Mouse (Mus musculus) stomach, embryonic 15.5 days (tissue): ENCODE data around the gene Grin1. TPM values are rescaled to one million over a fixed set of nuclear protein-coding genes. Genes with fewer than 3 reads are reported as not detected.

ENCODE experiments used
- ATAC-seq: fragments of 200-750 bp; cut with Nextera tagmentation; 2 replicates; pipeline ENCODE4 v1.8.0; 2017; ENCODE audit warnings: low read depth, moderate number of reproducible peaks, moderate TSS enrichment; ENCODE audit not compliant: insufficient read depth, low FRiP score
- H3K27ac ChIP-seq: fragments of 300-500 bp; sonication (generic); 2 replicates; pipeline ENCODE4 v1.5.1; 2015; ENCODE audit warnings: mild to moderate bottlenecking, inconsistent platforms
- H3K27me3 ChIP-seq: fragments of 300-500 bp; sonication (generic); replicated peaks from 2 replicates; pipeline ENCODE4 v1.6.1; 2015; ENCODE audit warnings: inconsistent platforms
- H3K36me3 ChIP-seq: fragments of 300-500 bp; sonication (generic); 2 replicates; pipeline ENCODE4 v1.6.1; 2015; ENCODE audit warnings: inconsistent platforms
- H3K4me1 ChIP-seq: fragments of 300-500 bp; sonication (generic); 2 replicates; pipeline ENCODE4 v1.6.1; 2015; ENCODE audit warnings: inconsistent platforms
- H3K4me2 ChIP-seq: fragments of 300-500 bp; sonication (generic); 2 replicates; pipeline ENCODE4 v1.6.1; 2015; ENCODE audit warnings: mild to moderate bottlenecking, inconsistent platforms
- H3K4me3 ChIP-seq: fragments of 300-500 bp; sonication (generic); replicated peaks from 2 replicates; pipeline ENCODE4 v1.5.1; 2015; ENCODE audit warnings: inconsistent platforms
- H3K9ac ChIP-seq: fragments of 300-500 bp; sonication (generic); 2 replicates; pipeline ENCODE4 v1.6.1; 2015; ENCODE audit warnings: inconsistent platforms
- H3K9me3 ChIP-seq: fragments of 300-500 bp; sonication (generic); 2 replicates; pipeline ENCODE4 v1.6.1; 2016; ENCODE audit warnings: inconsistent platforms
- WGBS: fragments of 180-500 bp; shearing (Covaris S2); methylation state at CpG from one replicate; pipeline ENCODE4 v1.1.7; 2015; 5-methylcytosine and 5-hydroxymethylcytosine counted together
- polyA plus RNA-seq: library from polyadenylated mRNA; unstranded; fragments of >200 nt; fragmentation: Nextera tagmentation; extraction: Ambion mirVana; gene quantifications from 2 replicates; pipeline ENCODE4 v1.2.1, GENCODE M21; 2015

Grin1 gene
- polyA plus RNA-seq, 1 experiment from 2014 or later = 1.9 TPM

GRCm38 (mm10) chr2:25310969-25311368 lies 8.0 kb downstream of the Grin1 start:
- 1% methylated on average over 22 of the region's 22 CpGs for WGBS

GRCm38 (mm10) chr2:25310180-25310579 lies 8.8 kb downstream of the Grin1 start:
- H3K27me3 ChIP-seq = peaks cover 70% of the 10 kb centered on the region
- H3K4me3 ChIP-seq = no peak overlapping the region
- WGBS = 50% methylated on average over 10 of the region's 10 CpGs
- H3K4me1 ChIP-seq = peaks cover 3% of the 10 kb centered on the region; the same call in 1 of the 2 replicates
- H3K9me3 ChIP-seq = no peaks in the 10 kb centered on the region
- ATAC-seq = no peak
- H3K36me3 ChIP-seq = no peaks in the 10 kb centered on the region
- H3K27ac ChIP-seq = no peak overlapping the region
- H3K9ac ChIP-seq = no peak overlapping the region
- H3K4me2 ChIP-seq = no peak overlapping the region

More at GRCm38 (mm10) chr2:25310969-25311368, 8.0 kb downstream of the Grin1 start:
- no peaks in the 10 kb centered on the region for H3K9me3 ChIP-seq
- H3K9ac ChIP-seq = no peak overlapping the region
- H3K4me1 ChIP-seq = no peaks in the 10 kb centered on the region
- H3K36me3 ChIP-seq = no peaks in the 10 kb centered on the region
- H3K27ac ChIP-seq = no peak overlapping the region
- H3K4me2 ChIP-seq = peak overlapping the region; percentile 39
- peaks cover 65% of the 10 kb centered on the region for H3K27me3 ChIP-seq
- no peak for ATAC-seq
- 0 out of 2 replicates have a peak overlapping the region, but pooled peaks have one; percentile 11 for H3K4me3 ChIP-seq

- no peaks in the 10 kb centered on the region for H3K9me3 ChIP-seq
- 51% methylated on average over 14 of the region's 14 CpGs for WGBS
- H3K36me3 ChIP-seq = no peaks in the 10 kb centered on the region
- peak overlapping the region; percentile 95 for H3K4me2 ChIP-seq
- ATAC-seq = no peak
- H3K27me3 ChIP-seq = peaks cover 54% of the 10 kb centered on the region
- peaks cover 10% of the 10 kb centered on the region; the same call in 1 of the 2 replicates for H3K4me1 ChIP-seq
- H3K9ac ChIP-seq = 0 out of 2 replicates have a peak overlapping the region, but pooled peaks have one; percentile 7
- no peak overlapping the region for H3K27ac ChIP-seq
- peak overlapping the region; percentile 45 for H3K4me3 ChIP-seq
Observed at GRCm38 (mm10) chr2:25305587-25306359, 13.2 kb downstream of the Grin1 start.

GRCm38 (mm10) chr2:25304657-25305541 lies 14.1 kb downstream of the Grin1 start:
- WGBS = 2% methylated on average over 40 of the region's 45 CpGs
- peak overlapping the region; percentile 45 for H3K4me3 ChIP-seq
- peaks cover 10% of the 10 kb centered on the region; the same call in 1 of the 2 replicates for H3K4me1 ChIP-seq
- no peaks in the 10 kb centered on the region for H3K9me3 ChIP-seq
- H3K4me2 ChIP-seq = peak overlapping the region; percentile 95
- H3K27me3 ChIP-seq = peaks cover 48% of the 10 kb centered on the region
- 0 out of 2 replicates have a peak overlapping the region, but pooled peaks have one; percentile 7 for H3K9ac ChIP-seq
- H3K27ac ChIP-seq = no peak overlapping the region
- H3K36me3 ChIP-seq = no peaks in the 10 kb centered on the region
- peak; percentile 56 for ATAC-seq

GRCm38 (mm10) chr2:25303931-25304656 lies 14.9 kb downstream of the Grin1 start:
- H3K4me1 ChIP-seq = peaks cover 10% of the 10 kb centered on the region; the same call in 1 of the 2 replicates
- no peak for ATAC-seq
- H3K27ac ChIP-seq = no peak overlapping the region
- WGBS = 63% methylated on average over 7 of the region's 7 CpGs
- no peaks in the 10 kb centered on the region for H3K36me3 ChIP-seq
- peak overlapping the region; percentile 95 for H3K4me2 ChIP-seq
- no peaks in the 10 kb centered on the region for H3K9me3 ChIP-seq
- H3K27me3 ChIP-seq = peaks cover 47% of the 10 kb centered on the region
- no peak overlapping the region for H3K9ac ChIP-seq
- peak overlapping the region; percentile 45; the same call in 1 of the 2 replicates for H3K4me3 ChIP-seq

- H3K27me3 ChIP-seq = peaks cover 41% of the 10 kb centered on the region
- no peak overlapping the region for H3K4me3 ChIP-seq
- WGBS = 65% methylated on average over 3 of the region's 3 CpGs
- H3K4me2 ChIP-seq = no peak overlapping the region
- ATAC-seq = no peak
- H3K9ac ChIP-seq = no peak overlapping the region
- H3K4me1 ChIP-seq = peaks cover 10% of the 10 kb centered on the region; the same call in 1 of the 2 replicates
- H3K9me3 ChIP-seq = no peaks in the 10 kb centered on the region
- H3K36me3 ChIP-seq = no peaks in the 10 kb centered on the region
- no peak overlapping the region for H3K27ac ChIP-seq
Observed at GRCm38 (mm10) chr2:25303452-25303851, 15.5 kb downstream of the Grin1 start.

GRCm38 (mm10) chr2:25298046-25298445 lies 20.9 kb downstream of the Grin1 start:
- H3K4me3 ChIP-seq = no peak overlapping the region
- H3K9ac ChIP-seq = no peak overlapping the region
- no peaks in the 10 kb centered on the region for H3K36me3 ChIP-seq
- no peak overlapping the region for H3K4me2 ChIP-seq
- H3K4me1 ChIP-seq = no peaks in the 10 kb centered on the region
- peaks cover 16% of the 10 kb centered on the region; the same call in 1 of the 2 replicates for H3K27me3 ChIP-seq
- H3K9me3 ChIP-seq = no peaks in the 10 kb centered on the region
- ATAC-seq = no peak
- no peak overlapping the region for H3K27ac ChIP-seq
- 72% methylated on average over 10 of the region's 10 CpGs for WGBS

- Histone ChIP-seq H3K4me3 (no peak overlapping the region), H3K9me3 (no peaks in the 10 kb centered on the region), H3K9ac (no peak overlapping the region), H3K27ac (no peak overlapping the region), H3K36me3 (no peaks in the 10 kb centered on the region), H3K27me3 (peaks cover 20% of the 10 kb centered on the region), H3K4me1 (peaks cover 9% of the 10 kb centered on the region), H3K4me2 (no peak overlapping the region)
- ATAC-seq = no peak
- 77% methylated on average over 8 of the region's 8 CpGs for WGBS
Observed at GRCm38 (mm10) chr2:25297093-25297492, 21.9 kb downstream of the Grin1 start.

GRCm38 (mm10) chr2:25293706-25294105 lies 25.3 kb downstream of the Grin1 start:
- ATAC-seq = no peak
- H3K4me2 ChIP-seq = no peak overlapping the region
- WGBS = 66% methylated on average over 9 of the region's 9 CpGs
- H3K9ac ChIP-seq = no peak overlapping the region
- no peak overlapping the region for H3K27ac ChIP-seq
- no peak overlapping the region for H3K4me3 ChIP-seq
- peaks cover 54% of the 10 kb centered on the region for H3K27me3 ChIP-seq
- H3K36me3 ChIP-seq = no peaks in the 10 kb centered on the region
- H3K9me3 ChIP-seq = no peaks in the 10 kb centered on the region
- peaks cover 33% of the 10 kb centered on the region for H3K4me1 ChIP-seq

GRCm38 (mm10) chr2:25292856-25293255 lies 26.1 kb downstream of the Grin1 start:
- peaks cover 33% of the 10 kb centered on the region for H3K4me1 ChIP-seq
- H3K36me3 ChIP-seq = no peaks in the 10 kb centered on the region
- peak overlapping the region; percentile 38 for H3K4me3 ChIP-seq
- no peak overlapping the region for H3K9ac ChIP-seq
- H3K27ac ChIP-seq = no peak overlapping the region
- 0% methylated on average over 1 of the region's 1 CpGs for WGBS
- H3K9me3 ChIP-seq = no peaks in the 10 kb centered on the region
- ATAC-seq = no peak
- H3K4me2 ChIP-seq = peak overlapping the region; percentile 66
- H3K27me3 ChIP-seq = peaks cover 61% of the 10 kb centered on the region

GRCm38 (mm10) chr2:25292054-25292544 lies 26.9 kb downstream of the Grin1 start:
- peak overlapping the region; percentile 66 for H3K4me2 ChIP-seq
- no peak overlapping the region for H3K27ac ChIP-seq
- peaks cover 37% of the 10 kb centered on the region for H3K4me1 ChIP-seq
- peaks cover 62% of the 10 kb centered on the region for H3K27me3 ChIP-seq
- peak overlapping the region; percentile 38 for H3K4me3 ChIP-seq
- no peaks in the 10 kb centered on the region for H3K9me3 ChIP-seq
- WGBS = 5% methylated on average over 40 of the region's 43 CpGs
- no peak overlapping the region for H3K9ac ChIP-seq
- ATAC-seq = no peak
- no peaks in the 10 kb centered on the region for H3K36me3 ChIP-seq
